Mouse (Mus musculus): ENCODE data around the gene Prr14l. TPM values are rescaled to one million over a fixed set of nuclear protein-coding genes. Genes with fewer than 3 reads are reported as not detected.

Prr14l gene
- 21.9 and 23.1 TPM in 2 replicates for total RNA-seq (2012; rRNA removed)

- Histone ChIP-seq H3K9me3 (ENCODE audit: control insufficient read depth, insufficient read depth, low read depth, low read length) (no peaks in the 10 kb centered on the region), H3K27ac (ENCODE audit: insufficient read depth, low read depth, low read length, poor library complexity, severe bottlenecking) (peak within 1 kb of the TSS; percentile 68), H3K36me3 (ENCODE audit: control insufficient read depth, insufficient read depth, low read length, poor library complexity, severe bottlenecking) (no peaks in the 10 kb centered on the region), H3K9ac (ENCODE audit: insufficient read depth, low read depth, low read length, poor library complexity, severe bottlenecking) (peak within 1 kb of the TSS; percentile 98), H3K4me1 (ENCODE audit: control insufficient read depth in 2 of 2, insufficient read depth in 2 of 2, low read length in 2 of 2, poor library complexity in 1 of 2) (peaks cover 11 to 19% of the 10 kb centered on the region in 2 experiments), H3K4me3 (ENCODE audit: insufficient read depth in 1 of 2, low read depth in 1 of 2, low read length in 2 of 2, poor library complexity in 1 of 2, severe bottlenecking in 1 of 2) (peak within 1 kb of the TSS; percentile 89 to 97)
- in situ Hi-C loops (cut with MboI; ENCODE audit: low sequenced_read_pairs in 2 of 2, unreplicated experiment in 2 of 2), result no loop called here
- TF ChIP-seq HCFC1 (IDR thresholded peaks at IDR 0.05; ENCODE audit: borderline replicate concordance, insufficient read depth, low read length) (peak; percentile 75), ZC3H11A (IDR thresholded peaks at IDR 0.05; ENCODE audit: borderline replicate concordance, low read depth, low read length) (no peak)
- DNase-seq (ENCODE audit: low read depth, low spot score), result peak; percentile 97
These were observed at the start of gene Prr14l for GRCm38 (mm10) chr5:32853731-32854507. Prr14l (minus strand) TSS chr5:32854256.

GRCm38 (mm10) chr5:32886739-32887138 is 32.7 kb upstream of the Prr14l start:
- H3K4me3 ChIP-seq (ENCODE audit: insufficient read depth in 1 of 2, low read depth in 1 of 2, low read length in 2 of 2, poor library complexity in 1 of 2, severe bottlenecking in 1 of 2), result no peak overlapping the region
- no peaks in the 10 kb centered on the region for H3K9me3 ChIP-seq (ENCODE audit: control insufficient read depth, insufficient read depth, low read depth, low read length)
- TF ChIP-seq ZNF384 (IDR thresholded peaks at IDR 0.05; ENCODE audit: low read depth, low read length), result no peak
- TF ChIP-seq MAFK (IDR thresholded peaks at IDR 0.05; ENCODE audit: insufficient read depth, low read depth, low read length), result no peak
- TF ChIP-seq ZC3H11A (IDR thresholded peaks at IDR 0.05; ENCODE audit: borderline replicate concordance, low read depth, low read length), result no peak
- TF ChIP-seq CHD2 (IDR thresholded peaks at IDR 0.05; ENCODE audit: low read depth, low read length), result no peak
- TF ChIP-seq HCFC1 (IDR thresholded peaks at IDR 0.05; ENCODE audit: borderline replicate concordance, insufficient read depth, low read length), result no peak
- peaks cover 9% of the 10 kb centered on the region for H3K36me3 ChIP-seq (ENCODE audit: control insufficient read depth, insufficient read depth, low read length, poor library complexity, severe bottlenecking)
- in situ Hi-C loops (cut with MboI; ENCODE audit: low sequenced_read_pairs in 2 of 2, unreplicated experiment in 2 of 2), result no loop called here
- no peak overlapping the region for H3K9ac ChIP-seq (ENCODE audit: insufficient read depth, low read depth, low read length, poor library complexity, severe bottlenecking)
- no peak overlapping the region for H3K27ac ChIP-seq (ENCODE audit: insufficient read depth, low read depth, low read length, poor library complexity, severe bottlenecking)
- no peaks in the 10 kb centered on the region for H3K4me1 ChIP-seq (ENCODE audit: control insufficient read depth in 2 of 2, insufficient read depth in 2 of 2, low read length in 2 of 2, poor library complexity in 1 of 2)
- no peak for DNase-seq (ENCODE audit: low read depth, low spot score)

- Histone ChIP-seq H3K4me3 (ENCODE audit: insufficient read depth in 1 of 2, low read depth in 1 of 2, low read length in 2 of 2, poor library complexity in 1 of 2, severe bottlenecking in 1 of 2) (no peak overlapping the region), H3K9me3 (ENCODE audit: control insufficient read depth, insufficient read depth, low read depth, low read length) (no peaks in the 10 kb centered on the region), H3K4me1 (ENCODE audit: control insufficient read depth in 2 of 2, insufficient read depth in 2 of 2, low read length in 2 of 2, poor library complexity in 1 of 2) (no peaks in the 10 kb centered on the region), H3K27ac (ENCODE audit: insufficient read depth, low read depth, low read length, poor library complexity, severe bottlenecking) (no peak overlapping the region), H3K9ac (ENCODE audit: insufficient read depth, low read depth, low read length, poor library complexity, severe bottlenecking) (no peak overlapping the region), H3K36me3 (ENCODE audit: control insufficient read depth, insufficient read depth, low read length, poor library complexity, severe bottlenecking) (peaks cover 10% of the 10 kb centered on the region)
- in situ Hi-C loops (cut with MboI; ENCODE audit: low sequenced_read_pairs in 2 of 2, unreplicated experiment in 2 of 2), result no loop called here
- TF ChIP-seq HCFC1 (IDR thresholded peaks at IDR 0.05; ENCODE audit: borderline replicate concordance, insufficient read depth, low read length) (no peak), ZNF384 (IDR thresholded peaks at IDR 0.05; ENCODE audit: low read depth, low read length) (no peak)
- DNase-seq (ENCODE audit: low read depth, low spot score), result no peak
These were observed 18.3 kb upstream of the Prr14l start for GRCm38 (mm10) chr5:32872346-32872745.

GRCm38 (mm10) chr5:32869389-32870024 is 15.5 kb upstream of the Prr14l start:
- Histone ChIP-seq H3K9me3 (ENCODE audit: control insufficient read depth, insufficient read depth, low read depth, low read length) (no peaks in the 10 kb centered on the region), H3K4me1 (ENCODE audit: control insufficient read depth in 2 of 2, insufficient read depth in 2 of 2, low read length in 2 of 2, poor library complexity in 1 of 2) (no peaks in the 10 kb centered on the region), H3K36me3 (ENCODE audit: control insufficient read depth, insufficient read depth, low read length, poor library complexity, severe bottlenecking) (peaks cover 10% of the 10 kb centered on the region), H3K4me3 (ENCODE audit: insufficient read depth in 1 of 2, low read depth in 1 of 2, low read length in 2 of 2, poor library complexity in 1 of 2, severe bottlenecking in 1 of 2) (no peak overlapping the region), H3K27ac (ENCODE audit: insufficient read depth, low read depth, low read length, poor library complexity, severe bottlenecking) (no peak overlapping the region), H3K9ac (ENCODE audit: insufficient read depth, low read depth, low read length, poor library complexity, severe bottlenecking) (no peak overlapping the region)
- TF ChIP-seq MAFK (IDR thresholded peaks at IDR 0.05; ENCODE audit: insufficient read depth, low read depth, low read length) (no peak), ZNF384 (IDR thresholded peaks at IDR 0.05; ENCODE audit: low read depth, low read length) (no peak), HCFC1 (IDR thresholded peaks at IDR 0.05; ENCODE audit: borderline replicate concordance, insufficient read depth, low read length) (no peak), CHD2 (IDR thresholded peaks at IDR 0.05; ENCODE audit: low read depth, low read length) (no peak), ZC3H11A (IDR thresholded peaks at IDR 0.05; ENCODE audit: borderline replicate concordance, low read depth, low read length) (no peak)
- DNase-seq (ENCODE audit: low read depth, low spot score), result no peak
- in situ Hi-C loops (cut with MboI; ENCODE audit: low sequenced_read_pairs in 2 of 2, unreplicated experiment in 2 of 2), result no loop called here

Measured in ES-E14 (cell line).